Mouse (Mus musculus): ENCODE measurements around the gene Nppa. TPM values are rescaled to one million over a fixed set of nuclear protein-coding genes. Genes with fewer than 3 reads are reported as not detected.

The Nppa gene
- total RNA-seq (2015; ENCODE audit: low replicate concordance) (not detected in 2 replicates), total RNA-seq (2017; ENCODE audit: low replicate concordance) (not detected in 2 replicates)

- no peak for ATAC-seq (replicated peaks; ENCODE audit: low FRiP score, poor library complexity, severe bottlenecking)
These were observed at the start of gene Nppa for GRCm38 (mm10) chr4:148000202-148000772. Gene Nppa (plus strand): TSS chr4:148000722.

- ATAC-seq (replicated peaks; ENCODE audit: low FRiP score, poor library complexity, severe bottlenecking), result no peak
These were observed 46.9 kb upstream of the Nppa start for GRCm38 (mm10) chr4:147953590-147953989.

GRCm38 (mm10) chr4:147957141-147957540 is 43.4 kb upstream of the Nppa start:
- no peak for ATAC-seq (replicated peaks; ENCODE audit: low FRiP score, poor library complexity, severe bottlenecking)

- ATAC-seq (replicated peaks; ENCODE audit: low FRiP score, poor library complexity, severe bottlenecking), result peak; percentile 60; the same call in 1 of the 2 replicates
These were observed 40.4 kb upstream of the Nppa start for GRCm38 (mm10) chr4:147959881-147960831.

- no peak for ATAC-seq (replicated peaks; ENCODE audit: low FRiP score, poor library complexity, severe bottlenecking)
These were observed 37.7 kb upstream of the Nppa start for GRCm38 (mm10) chr4:147962781-147963180.

- no peak for ATAC-seq (replicated peaks; ENCODE audit: low FRiP score, poor library complexity, severe bottlenecking)
These were observed 36.9 kb upstream of the Nppa start for GRCm38 (mm10) chr4:147963623-147964022.

GRCm38 (mm10) chr4:147965712-147966111 is 34.8 kb upstream of the Nppa start:
- ATAC-seq (replicated peaks; ENCODE audit: low FRiP score, poor library complexity, severe bottlenecking), result no peak

GRCm38 (mm10) chr4:147968816-147969215 is 31.7 kb upstream of the Nppa start:
- ATAC-seq (replicated peaks; ENCODE audit: low FRiP score, poor library complexity, severe bottlenecking), result no peak

GRCm38 (mm10) chr4:147969337-147969736 is 31.2 kb upstream of the Nppa start:
- no peak; the same call in 1 of the 2 replicates for ATAC-seq (replicated peaks; ENCODE audit: low FRiP score, poor library complexity, severe bottlenecking)

- ATAC-seq (replicated peaks; ENCODE audit: low FRiP score, poor library complexity, severe bottlenecking), result no peak
These were observed 24.3 kb upstream of the Nppa start for GRCm38 (mm10) chr4:147976237-147976636.

- no peak for ATAC-seq (replicated peaks; ENCODE audit: low FRiP score, poor library complexity, severe bottlenecking)
These were observed 22.8 kb upstream of the Nppa start for GRCm38 (mm10) chr4:147977726-147978125.

- no peak for ATAC-seq (replicated peaks; ENCODE audit: low FRiP score, poor library complexity, severe bottlenecking)
These were observed 22.1 kb upstream of the Nppa start for GRCm38 (mm10) chr4:147978391-147978790.

- ATAC-seq (replicated peaks; ENCODE audit: low FRiP score, poor library complexity, severe bottlenecking), result no peak
These were observed 21.1 kb upstream of the Nppa start for GRCm38 (mm10) chr4:147979441-147979860.

- ATAC-seq (replicated peaks; ENCODE audit: low FRiP score, poor library complexity, severe bottlenecking), result no peak
These were observed 15.1 kb upstream of the Nppa start, which contains the start of gene Nppb for GRCm38 (mm10) chr4:147985205-147986132. Gene Nppb (plus strand): TSS chr4:147985788.

- no peak for ATAC-seq (replicated peaks; ENCODE audit: low FRiP score, poor library complexity, severe bottlenecking)
These were observed 6.9 kb upstream of the Nppa start for GRCm38 (mm10) chr4:147993571-147994095.

GRCm38 (mm10) chr4:147995311-147995710 is 5.2 kb upstream of the Nppa start:
- no peak for ATAC-seq (replicated peaks; ENCODE audit: low FRiP score, poor library complexity, severe bottlenecking)

- ATAC-seq (replicated peaks; ENCODE audit: low FRiP score, poor library complexity, severe bottlenecking), result no peak
These were observed 679 bp downstream of the Nppa start for GRCm38 (mm10) chr4:148001013-148001789.

GRCm38 (mm10) chr4:148001866-148002265 is 1.3 kb downstream of the Nppa start:
- ATAC-seq (replicated peaks; ENCODE audit: low FRiP score, poor library complexity, severe bottlenecking), result no peak

- no peak for ATAC-seq (replicated peaks; ENCODE audit: low FRiP score, poor library complexity, severe bottlenecking)
These were observed 3.8 kb downstream of the Nppa start for GRCm38 (mm10) chr4:148004361-148004760.

All from erythroblast, adult 5-6 weeks (primary cell).